Mouse (Mus musculus): ENCODE data around the gene Gm16506. TPM values are rescaled to one million over a fixed set of nuclear protein-coding genes. Genes with fewer than 3 reads are reported as not detected.
"Not testable (repeated sequence)": the region's sequence is repeated elsewhere in the genome, so short reads cannot be mapped to it uniquely, and the experiment has no call there.

The Gm16506 gene
- not detected in 2 replicates for polyA plus RNA-seq (2016; fragmentation: Nextera tagmentation; extraction: Ambion mirVana)

DNA sequence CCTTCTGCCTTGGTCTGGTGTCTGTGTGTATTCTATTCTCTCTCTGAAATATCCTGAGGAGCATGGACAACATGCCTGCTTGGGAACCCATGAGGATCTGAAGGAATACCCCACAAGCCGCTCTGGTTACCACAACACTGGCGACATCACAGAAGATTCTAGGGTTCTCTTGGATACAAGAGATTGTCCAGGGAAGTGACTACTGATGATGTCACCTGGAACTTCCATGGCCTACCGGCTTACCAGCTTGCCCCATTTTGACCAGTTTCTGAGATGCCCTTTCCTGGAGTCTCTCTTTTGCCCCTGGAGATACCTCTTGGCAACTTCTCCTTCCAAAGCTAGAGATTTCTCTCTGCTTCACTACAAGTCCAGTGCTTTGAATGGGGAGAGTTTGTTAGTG, at the start of gene Gm16506:
TSS of gene Gm16506 (minus strand) at position 101 of the 400 bp plus-strand sequence.
- not testable (repeated sequence) for H3K27ac ChIP-seq (ENCODE audit: poor library complexity, severe bottlenecking)

DNA sequence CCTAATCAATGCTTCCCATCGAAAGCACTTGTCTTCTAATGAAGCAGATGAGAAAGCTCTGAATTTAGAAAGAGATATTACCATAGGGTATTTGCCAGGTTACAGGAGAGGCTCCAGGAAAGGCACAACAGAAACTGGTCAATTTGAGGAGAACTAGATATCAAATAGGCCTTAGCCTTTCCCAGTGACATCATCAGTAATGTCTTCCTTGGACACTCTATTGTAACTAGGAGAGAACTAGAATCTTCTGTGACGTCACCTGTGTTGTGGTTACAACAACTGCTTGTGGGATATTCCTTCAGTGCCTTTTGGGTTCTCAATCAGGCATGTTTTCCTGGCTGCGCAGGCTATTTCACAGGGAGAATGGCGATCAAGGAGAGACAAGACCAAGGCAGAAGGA, 20.3 kb upstream of the Gm16506 start, which contains the start of gene Gm6526:
TSS of gene Gm6526 (plus strand) at position 301 of the 400 bp plus-strand sequence.
- ATAC-seq (ENCODE audit: insufficient number of reproducible peaks, low FRiP score); H3K4me2 ChIP-seq; H3K9me3 ChIP-seq (replicated peaks); H3K27me3 ChIP-seq (replicated peaks); H3K36me3 ChIP-seq; H3K9ac ChIP-seq; H3K4me1 ChIP-seq (replicated peaks); H3K27ac ChIP-seq (ENCODE audit: poor library complexity, severe bottlenecking); H3K4me3 ChIP-seq: not testable (repeated sequence)
- 69% methylated on average over 4 of the region's 4 CpGs for WGBS

More for the DNA sequence above, at the start of gene Gm16506:
- ATAC-seq (ENCODE audit: insufficient number of reproducible peaks, low FRiP score); H3K9me3 ChIP-seq (replicated peaks); H3K36me3 ChIP-seq; H3K4me3 ChIP-seq; H3K27me3 ChIP-seq (replicated peaks); H3K4me2 ChIP-seq; H3K4me1 ChIP-seq (replicated peaks); H3K9ac ChIP-seq: not testable (repeated sequence)
- WGBS = 90% methylated on average over 3 of the region's 3 CpGs

DNA sequence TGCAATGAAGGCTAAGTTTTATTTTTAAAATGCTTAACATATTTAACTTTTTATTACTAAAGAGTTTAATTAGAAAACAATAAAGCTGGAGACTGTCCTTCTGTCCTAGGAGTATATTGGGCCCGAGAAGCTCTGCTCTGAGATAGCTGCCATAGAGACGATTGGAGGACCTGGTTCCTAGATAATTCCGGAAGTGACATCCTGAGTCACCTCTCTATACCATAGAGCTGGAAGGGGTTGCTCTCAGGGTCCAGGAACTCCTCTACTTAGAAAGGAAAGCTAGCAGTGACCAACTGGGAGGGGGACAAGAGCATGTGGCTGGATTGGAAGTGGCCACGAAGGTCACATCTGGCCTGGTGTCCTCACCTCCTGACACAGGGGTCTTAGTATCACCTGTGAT, 29.7 kb downstream of the Gm16506 start, which contains the start of gene Gm7324:
TSS of gene Gm7324 (plus strand) at position 208 of the 400 bp plus-strand sequence.
- ATAC-seq (ENCODE audit: insufficient number of reproducible peaks, low FRiP score); H3K27ac ChIP-seq (ENCODE audit: poor library complexity, severe bottlenecking); H3K27me3 ChIP-seq (replicated peaks); H3K4me2 ChIP-seq; H3K36me3 ChIP-seq; H3K9ac ChIP-seq; H3K9me3 ChIP-seq (replicated peaks); H3K4me1 ChIP-seq (replicated peaks); H3K4me3 ChIP-seq: not testable (repeated sequence)
- WGBS = 72% methylated on average over 4 of the region's 4 CpGs

DNA sequence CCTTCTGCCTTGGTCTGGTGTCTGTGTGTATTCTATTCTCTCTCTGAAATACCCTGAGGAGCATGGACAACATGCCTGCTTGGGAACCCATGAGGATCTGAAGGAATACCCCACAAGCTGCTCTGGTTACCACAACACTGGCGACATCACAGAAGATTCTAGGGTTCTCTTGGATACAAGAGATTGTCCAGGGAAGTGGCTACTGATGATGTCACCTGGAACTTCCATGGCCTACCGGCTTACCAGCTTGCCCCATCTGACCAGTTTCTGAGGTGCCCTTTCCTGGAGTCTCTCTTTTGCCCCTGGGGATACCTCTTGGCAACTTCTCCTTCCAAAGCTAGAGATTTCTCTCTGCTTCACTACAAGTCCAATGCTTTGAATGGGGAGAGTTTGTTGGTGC, 50.2 kb downstream of the Gm16506 start, which contains the start of gene Gm8165:
TSS of gene Gm8165 (minus strand) at position 101 of the 400 bp plus-strand sequence.
- not testable (repeated sequence) for ATAC-seq (ENCODE audit: insufficient number of reproducible peaks, low FRiP score)

More for the DNA sequence above, 50.2 kb downstream of the Gm16506 start, which contains the start of gene Gm8165:
- H3K27ac ChIP-seq (ENCODE audit: poor library complexity, severe bottlenecking); H3K4me2 ChIP-seq; H3K9me3 ChIP-seq (replicated peaks); H3K9ac ChIP-seq; H3K36me3 ChIP-seq; H3K4me3 ChIP-seq; H3K27me3 ChIP-seq (replicated peaks); H3K4me1 ChIP-seq (replicated peaks): not testable (repeated sequence)
- WGBS = 82% methylated on average over 1 of the region's 2 CpGs

Other genes starting within 250 kb of the Gm16506 start
- gene Gm5799, start 183.9 kb downstream of the Gm16506 start, polyA plus RNA-seq (2016; fragmentation: Nextera tagmentation; extraction: Ambion mirVana) = not detected in 2 replicates
- not detected in 2 replicates for gene Gm17654, start 148.3 kb downstream of the Gm16506 start, polyA plus RNA-seq (2016; fragmentation: Nextera tagmentation; extraction: Ambion mirVana)
- gene Gm10375, start 119.5 kb downstream of the Gm16506 start, polyA plus RNA-seq (2016; fragmentation: Nextera tagmentation; extraction: Ambion mirVana) = not detected in 2 replicates
- gene Gm8165, start 50.3 kb downstream of the Gm16506 start, polyA plus RNA-seq (2016; fragmentation: Nextera tagmentation; extraction: Ambion mirVana) = not detected in 2 replicates
- 1.1 and 1.2 TPM in 2 replicates for gene Gm7324, start 29.7 kb downstream of the Gm16506 start, polyA plus RNA-seq (2016; fragmentation: Nextera tagmentation; extraction: Ambion mirVana)
- not detected in 2 replicates for gene Gm6526, start 20.4 kb upstream of the Gm16506 start, polyA plus RNA-seq (2016; fragmentation: Nextera tagmentation; extraction: Ambion mirVana)
- gene Gm8180, start 57.3 kb upstream of the Gm16506 start, polyA plus RNA-seq (2016; fragmentation: Nextera tagmentation; extraction: Ambion mirVana) = not detected in 2 replicates
- 0.26 TPM in 1 of 2 replicates, not detected in the other for gene Ear1, start 148.0 kb upstream of the Gm16506 start, polyA plus RNA-seq (2016; fragmentation: Nextera tagmentation; extraction: Ambion mirVana)
- gene Ear10, start 196.1 kb upstream of the Gm16506 start, polyA plus RNA-seq (2016; fragmentation: Nextera tagmentation; extraction: Ambion mirVana) = not detected in 2 replicates
- gene Gm8113, start 197.9 kb upstream of the Gm16506 start, polyA plus RNA-seq (2016; fragmentation: Nextera tagmentation; extraction: Ambion mirVana) = 28.6 and 29.4 TPM in 2 replicates
- gene Ang5, start 229.6 kb upstream of the Gm16506 start, polyA plus RNA-seq (2016; fragmentation: Nextera tagmentation; extraction: Ambion mirVana) = not detected in 2 replicates

Measured in heart, embryonic 12.5 days (tissue).